Mouse (Mus musculus): ENCODE measurements around the gene Fstl1. TPM values are rescaled to one million over a fixed set of nuclear protein-coding genes. Genes with fewer than 3 reads are reported as not detected.

The Fstl1 gene
- polyA plus RNA-seq, 1 experiment = 84.0 TPM

DNA sequence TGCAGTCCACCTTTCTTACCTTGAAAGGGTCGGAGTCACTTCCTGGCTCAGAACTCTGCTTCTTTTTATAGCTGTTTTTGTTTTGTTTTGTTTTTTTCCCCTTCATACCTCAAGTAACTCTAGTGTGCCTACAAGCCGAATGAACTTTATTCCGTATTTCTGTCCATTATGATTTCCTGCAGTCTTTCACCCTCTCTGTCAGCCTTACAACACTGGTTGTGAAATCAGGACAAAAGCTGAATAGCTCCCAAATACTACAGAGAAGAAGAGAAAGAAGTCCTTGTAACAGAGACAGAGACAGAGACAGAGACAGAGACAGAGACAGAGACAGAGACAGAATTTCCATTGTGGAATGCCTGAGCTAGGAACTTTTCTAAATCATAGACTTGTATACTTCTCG lies 41.3 kb downstream of the Fstl1 start:
- no peak for DNase-seq (ENCODE audit: low read depth)

DNA sequence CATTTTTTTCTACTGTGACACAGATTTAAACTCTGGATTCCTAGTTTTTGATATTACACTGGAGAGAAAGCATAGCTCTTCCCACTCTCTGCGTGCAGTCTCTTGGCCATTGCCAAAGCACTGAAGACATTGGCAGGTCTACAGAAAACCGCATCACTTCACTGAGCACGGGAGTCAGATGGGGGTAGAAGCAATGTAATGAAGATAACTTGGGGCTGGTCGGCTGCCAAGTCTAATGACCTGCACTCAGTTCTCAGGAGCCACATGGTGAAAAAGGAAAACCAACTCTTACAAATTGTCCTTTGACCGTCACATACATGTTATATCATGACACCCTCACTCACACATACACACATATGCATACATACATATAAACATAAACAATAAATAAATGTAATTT lies 47.3 kb downstream of the Fstl1 start:
- no peak for DNase-seq (ENCODE audit: low read depth)

DNA sequence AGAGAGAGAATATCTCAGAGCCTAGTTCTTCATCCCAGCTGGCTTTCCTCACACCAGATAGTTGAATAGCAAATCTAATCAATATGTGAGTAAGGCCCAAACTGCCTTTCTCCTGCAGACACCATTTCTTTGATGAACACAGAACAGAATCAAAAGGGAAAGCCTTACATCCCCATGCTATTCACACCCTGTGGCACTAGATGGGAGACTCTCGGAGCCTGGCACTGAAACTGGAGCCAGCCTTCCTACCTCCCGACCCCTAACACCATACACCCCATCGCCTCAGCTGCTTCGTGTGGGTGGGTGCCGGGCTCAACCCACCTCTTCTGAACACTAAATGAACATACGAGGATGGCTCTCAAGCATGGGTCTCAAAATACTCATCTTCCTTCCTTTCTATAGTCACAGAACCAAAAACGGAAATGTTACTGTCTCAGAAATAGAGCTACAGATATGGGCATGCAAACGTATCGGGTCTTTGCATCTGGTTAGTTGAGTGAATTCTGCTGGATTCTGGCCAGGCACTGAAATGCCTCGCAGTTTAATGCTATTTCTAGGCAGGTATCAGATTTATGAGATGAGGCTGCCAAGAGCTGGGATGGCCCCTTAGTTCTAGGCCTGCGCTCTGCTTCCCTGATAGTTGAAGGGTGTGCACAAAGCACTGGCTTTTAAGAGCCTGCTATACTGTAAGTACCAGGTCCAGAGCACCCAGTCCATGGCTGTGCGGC lies 48.3 kb downstream of the Fstl1 start:
- DNase-seq (ENCODE audit: low read depth) = no peak

DNA sequence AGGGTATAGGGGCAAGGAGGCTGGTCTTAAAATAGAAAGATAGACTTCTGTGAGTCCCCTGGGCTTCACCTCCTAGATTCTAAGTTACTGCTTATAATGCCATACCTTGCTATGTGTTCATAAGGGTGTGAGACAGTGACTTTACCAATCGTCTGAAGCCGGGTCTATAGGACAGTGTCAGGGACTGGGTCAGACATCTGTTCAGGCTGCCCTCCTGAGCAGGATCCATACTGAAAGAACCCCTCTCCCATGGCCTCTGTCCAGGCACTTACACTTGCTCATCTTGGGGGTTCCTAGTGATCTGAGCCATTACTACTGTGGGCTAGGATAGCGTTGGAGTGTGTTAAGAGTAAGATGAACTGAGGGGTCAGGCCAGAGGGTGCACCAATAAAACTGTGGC lies 49.6 kb downstream of the Fstl1 start:
- DNase-seq (ENCODE audit: low read depth) = no peak

DNA sequence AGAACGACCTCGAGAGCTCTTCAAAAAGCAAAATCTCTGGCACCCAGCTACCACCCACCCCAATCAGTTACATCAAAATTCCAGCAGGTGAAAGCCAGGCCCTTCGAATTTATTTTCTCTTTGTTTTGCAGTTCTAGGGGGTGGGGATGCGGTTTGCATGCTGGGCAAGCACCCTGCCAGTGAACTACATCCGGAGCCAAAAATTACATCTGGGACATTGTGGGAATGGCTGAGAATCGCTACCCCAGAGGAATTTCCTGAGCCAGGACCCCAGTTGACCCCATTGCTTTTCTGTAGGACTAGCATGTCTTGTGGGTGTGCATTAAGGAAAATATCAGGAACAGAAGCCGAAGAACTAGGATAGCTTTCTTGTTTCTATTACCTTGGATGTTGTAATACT lies 54.4 kb downstream of the Fstl1 start:
- DNase-seq (ENCODE audit: low read depth) = no peak

DNA sequence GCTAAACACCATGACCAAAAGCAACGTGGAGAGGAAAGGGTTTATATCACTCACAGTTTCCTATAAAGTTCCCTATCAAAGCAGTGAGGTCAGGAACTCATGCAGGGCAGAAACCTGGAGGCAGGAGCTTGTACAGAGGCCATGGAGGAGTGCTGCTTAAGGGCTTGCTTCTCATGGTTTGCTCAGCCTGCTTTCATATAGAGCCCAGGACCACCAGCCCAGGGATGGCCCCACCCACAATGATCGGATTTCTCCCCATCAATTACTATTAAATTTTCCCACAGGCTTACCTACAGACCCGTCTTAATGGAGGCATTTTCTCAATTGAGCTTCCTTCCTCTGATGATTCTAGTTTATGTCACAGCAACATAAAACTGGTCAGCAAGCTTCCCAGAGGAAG lies 60.9 kb downstream of the Fstl1 start:
- DNase-seq (ENCODE audit: low read depth) = no peak

DNA sequence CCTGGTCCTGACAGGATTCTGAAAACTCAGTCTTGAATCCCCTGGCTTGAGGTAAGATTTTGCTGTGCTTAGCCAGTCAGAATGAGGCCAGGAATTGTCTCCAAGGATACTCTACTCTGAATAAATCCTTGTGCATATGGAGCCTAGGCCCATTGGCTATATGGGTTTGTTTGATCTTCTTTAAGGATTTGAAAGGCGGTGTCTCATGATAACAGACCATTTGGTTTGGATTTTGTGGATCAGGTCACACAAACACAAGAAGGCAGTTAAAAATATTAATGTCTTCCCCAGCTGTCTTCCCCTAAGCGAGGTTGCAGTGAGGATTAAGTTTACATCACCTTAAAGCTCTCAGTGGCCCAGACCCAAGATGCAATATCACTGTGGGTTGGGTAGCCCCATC lies 65.8 kb downstream of the Fstl1 start:
- no peak for DNase-seq (ENCODE audit: low read depth)

DNA sequence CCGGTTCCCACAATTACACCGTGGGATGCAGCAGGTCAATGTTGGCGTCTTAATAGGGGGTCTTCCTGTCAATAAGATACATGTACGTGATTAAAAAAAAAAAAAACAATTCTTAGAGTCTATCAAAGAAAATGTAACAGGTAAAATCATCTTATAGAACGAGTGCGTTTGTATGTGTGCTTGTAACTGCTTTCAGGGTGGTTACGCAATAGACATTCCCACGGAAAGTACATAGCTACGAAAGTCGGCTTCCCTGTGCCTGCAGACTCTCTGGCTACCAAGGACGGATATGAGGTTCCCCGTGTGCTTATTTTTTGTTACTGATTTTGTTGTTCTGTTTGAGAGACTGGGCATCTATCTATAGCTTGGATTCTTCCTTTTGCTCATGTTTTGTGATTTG lies 67.1 kb downstream of the Fstl1 start:
- DNase-seq (ENCODE audit: low read depth) = no peak

DNA sequence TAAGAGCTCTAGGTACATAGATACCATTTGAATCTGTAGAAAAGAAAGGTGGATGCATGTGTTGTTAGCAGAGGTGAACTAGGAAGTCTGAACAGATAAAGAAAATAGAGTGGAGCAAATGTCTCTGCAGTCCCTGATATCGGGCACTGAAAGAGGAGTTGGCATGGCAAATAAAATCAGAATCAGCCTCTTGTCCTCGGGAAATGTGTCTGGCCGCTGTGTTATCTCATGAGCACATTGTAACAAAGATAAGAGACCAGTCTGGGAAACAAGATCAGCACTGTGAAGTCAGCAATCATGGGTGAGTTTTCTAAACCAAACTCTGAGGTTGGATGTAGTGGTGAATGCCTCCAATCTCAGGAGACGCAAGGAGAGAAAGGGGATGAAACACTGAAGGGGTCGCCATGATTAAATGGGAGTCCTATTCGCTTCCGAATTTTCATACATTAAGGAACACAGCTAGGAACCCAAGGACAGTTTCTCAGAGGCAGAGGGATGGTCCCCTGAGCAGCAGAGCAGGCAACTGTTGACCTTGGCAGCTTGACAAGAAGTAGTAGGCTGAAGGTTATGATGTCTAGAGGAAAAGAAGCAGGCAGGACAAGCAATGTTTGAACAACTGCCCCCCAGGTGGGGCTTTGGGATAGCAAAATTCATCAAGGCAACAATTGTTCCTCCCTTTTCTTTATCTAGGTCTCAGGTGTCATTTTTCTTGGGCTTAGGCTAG lies 68.7 kb downstream of the Fstl1 start:
- DNase-seq (ENCODE audit: low read depth) = no peak

DNA sequence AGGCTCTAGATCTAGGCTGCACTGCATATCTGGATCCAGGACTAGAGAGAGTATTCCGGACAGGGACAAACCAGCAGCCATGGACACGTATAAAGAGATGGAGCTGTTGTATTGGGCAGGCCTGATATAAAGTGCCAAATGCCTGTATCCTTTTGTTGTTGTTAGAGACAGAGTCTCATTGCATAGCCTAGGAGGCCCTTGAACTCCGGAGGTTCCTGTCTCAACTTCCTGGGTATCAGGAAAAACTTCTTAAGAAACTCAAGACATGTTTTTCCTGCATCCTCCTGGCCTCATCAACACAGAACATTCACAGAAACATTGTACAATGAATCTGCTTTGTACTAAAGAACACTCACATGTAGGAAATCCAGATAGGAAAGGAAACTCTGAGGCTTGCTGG lies 70.4 kb downstream of the Fstl1 start:
- no peak for DNase-seq (ENCODE audit: low read depth)

DNA sequence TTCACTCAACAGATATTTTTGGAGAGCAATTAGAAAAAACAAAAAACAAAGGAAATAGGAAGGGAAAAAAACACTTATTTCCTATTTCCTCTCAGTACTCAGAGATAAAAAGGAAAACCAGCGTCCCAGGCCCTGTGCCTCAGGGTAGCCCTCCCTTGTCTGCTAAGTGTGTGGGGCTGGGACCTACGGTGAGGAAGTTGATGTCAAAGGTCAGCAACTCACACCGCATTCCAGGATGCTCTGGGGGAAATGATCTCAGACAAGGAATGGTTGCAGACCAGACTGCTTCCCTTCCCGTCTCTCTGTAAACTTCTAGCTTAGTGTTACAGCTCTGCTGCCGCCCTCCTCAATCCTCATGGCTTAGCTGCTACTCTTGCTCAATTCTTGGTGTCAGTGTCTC lies 74.7 kb downstream of the Fstl1 start:
- no peak for DNase-seq (ENCODE audit: low read depth)

DNA sequence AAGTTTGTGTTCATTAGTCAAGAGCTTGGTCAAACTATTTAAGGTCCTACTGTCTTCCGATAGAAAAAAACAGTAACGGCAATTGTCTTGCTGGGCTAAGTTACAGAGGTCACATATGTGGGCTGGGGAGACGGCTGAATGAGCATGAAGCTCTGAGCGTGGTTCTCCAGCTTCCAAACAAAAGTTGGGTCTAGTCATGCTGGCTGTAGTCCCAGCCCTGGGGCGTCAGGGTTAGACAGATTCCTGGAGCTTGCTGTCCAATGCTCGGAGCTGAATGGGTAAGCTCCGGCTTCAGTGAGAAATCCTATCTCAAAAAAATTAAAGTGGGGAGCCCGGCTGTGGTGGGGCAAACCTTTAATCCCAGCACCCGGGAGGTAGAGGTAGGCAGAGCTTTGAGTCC lies 76.6 kb downstream of the Fstl1 start:
- no peak for DNase-seq (ENCODE audit: low read depth)

DNA sequence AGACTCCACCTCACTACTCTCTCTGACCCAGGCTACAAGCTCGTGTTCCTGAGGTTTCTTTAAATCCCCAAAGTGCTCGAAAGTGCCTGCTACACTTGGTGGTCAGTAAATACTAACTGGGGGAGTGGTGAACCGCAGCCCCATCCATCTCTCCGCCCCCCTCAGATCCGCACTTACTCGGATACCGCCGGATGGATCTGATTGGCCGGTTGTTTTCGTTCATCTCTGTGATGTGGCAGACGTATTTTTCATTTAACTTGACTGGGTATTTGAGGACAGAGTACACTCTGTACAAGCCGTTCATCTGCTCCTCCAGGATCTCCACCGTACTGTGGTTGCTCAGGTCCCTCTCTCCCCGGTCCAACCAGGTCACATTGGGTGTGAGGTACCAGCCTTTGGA lies 77.4 kb downstream of the Fstl1 start:
- DNase-seq (ENCODE audit: low read depth) = no peak

DNA sequence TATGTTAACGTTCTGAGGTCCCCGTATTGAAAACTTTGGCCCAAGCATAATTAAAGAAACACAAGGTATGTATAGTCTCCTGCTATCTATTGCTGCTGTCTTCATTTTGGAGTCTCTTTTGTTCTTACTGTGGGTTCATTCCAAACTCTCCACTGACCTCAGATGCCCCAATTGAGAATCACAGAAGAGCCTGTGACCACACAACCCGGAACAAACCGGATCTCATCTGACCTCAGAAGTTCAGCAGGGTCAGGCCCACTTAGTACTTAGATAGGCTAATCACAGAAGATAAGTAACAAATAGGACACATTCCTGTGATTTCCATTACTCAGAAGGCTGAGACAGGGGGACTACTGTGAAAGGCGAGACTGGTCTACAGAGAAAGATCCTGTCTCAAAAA lies 77.9 kb downstream of the Fstl1 start:
- no peak for DNase-seq (ENCODE audit: low read depth)

DNA sequence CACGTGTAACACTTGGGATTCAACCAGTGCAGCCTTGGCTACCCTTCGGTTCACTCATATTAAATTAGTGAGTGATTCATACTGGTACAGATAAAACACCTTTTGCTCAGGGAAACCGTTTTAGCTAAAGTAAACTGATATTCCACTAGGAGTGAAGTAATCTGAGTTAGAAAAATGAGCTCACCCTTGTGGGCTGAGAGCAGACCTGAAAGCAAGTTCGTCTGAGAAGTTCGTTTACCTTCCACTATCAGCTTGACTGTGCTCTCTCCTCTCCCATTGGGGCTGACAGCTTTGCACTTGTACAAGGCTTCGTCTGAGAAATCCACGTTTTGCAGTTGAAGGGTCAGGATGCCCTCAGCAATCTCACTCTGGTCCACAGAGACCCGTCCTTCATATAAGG lies 78.9 kb downstream of the Fstl1 start:
- no peak for DNase-seq (ENCODE audit: low read depth)

DNA sequence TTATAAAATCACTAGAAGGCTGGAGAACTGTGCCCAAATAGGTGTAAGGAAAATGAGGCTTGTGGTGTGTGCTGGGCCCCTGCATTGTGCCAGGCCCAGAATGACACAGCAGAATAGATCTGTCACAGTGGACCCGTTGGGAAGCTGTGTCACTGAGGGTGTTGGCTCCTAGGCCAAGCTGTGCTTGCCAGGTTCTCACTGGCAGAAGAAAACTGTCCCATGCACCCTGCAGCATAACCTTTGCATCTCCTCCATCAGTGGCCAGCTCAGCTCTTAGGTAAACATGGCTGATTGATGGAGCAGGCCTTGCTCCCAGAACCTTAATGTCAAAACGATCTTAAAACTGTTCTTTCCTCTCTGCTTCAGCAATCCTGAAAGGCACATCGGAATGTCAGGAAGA lies 79.7 kb downstream of the Fstl1 start:
- no peak for DNase-seq (ENCODE audit: low read depth)

DNA sequence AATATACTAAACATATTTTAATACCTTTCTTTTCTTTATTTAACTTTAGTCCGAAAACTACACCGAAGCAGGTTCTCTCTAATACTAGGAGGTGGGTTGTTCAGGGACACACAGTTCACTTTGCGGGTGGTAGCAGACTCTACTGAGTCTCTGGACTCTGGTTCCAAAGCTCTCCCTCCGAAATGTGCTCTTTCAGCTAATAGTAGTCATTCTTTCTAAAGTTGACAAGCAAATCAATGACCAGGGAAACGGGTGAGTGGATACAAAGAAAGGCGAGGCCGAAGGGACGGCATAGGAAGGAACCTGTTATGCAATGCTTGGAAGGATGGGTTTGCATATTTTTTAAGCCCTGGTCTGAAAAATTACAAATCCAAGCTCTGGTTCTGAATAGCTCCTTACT lies 80.8 kb downstream of the Fstl1 start:
- DNase-seq (ENCODE audit: low read depth) = no peak

DNA sequence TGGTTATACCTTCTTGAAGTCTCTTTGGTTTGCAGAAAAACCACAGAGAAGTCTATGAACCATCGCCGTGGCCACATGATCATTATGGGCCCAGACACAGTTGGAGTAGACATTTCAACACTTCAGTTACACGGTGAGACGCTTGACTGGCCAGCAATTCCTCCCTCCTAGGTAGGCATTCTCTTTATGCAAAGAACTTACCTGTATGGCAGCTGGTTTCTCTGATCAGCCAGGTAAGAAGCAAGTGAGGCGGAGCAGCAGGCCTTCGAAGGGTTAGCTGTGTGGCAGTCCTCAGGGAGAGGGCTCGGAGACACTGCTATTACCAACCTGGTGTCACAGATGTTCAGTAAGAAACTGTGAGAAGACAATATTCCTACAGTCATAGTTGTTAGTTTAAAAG lies 83.5 kb downstream of the Fstl1 start:
- DNase-seq (ENCODE audit: low read depth) = no peak

DNA sequence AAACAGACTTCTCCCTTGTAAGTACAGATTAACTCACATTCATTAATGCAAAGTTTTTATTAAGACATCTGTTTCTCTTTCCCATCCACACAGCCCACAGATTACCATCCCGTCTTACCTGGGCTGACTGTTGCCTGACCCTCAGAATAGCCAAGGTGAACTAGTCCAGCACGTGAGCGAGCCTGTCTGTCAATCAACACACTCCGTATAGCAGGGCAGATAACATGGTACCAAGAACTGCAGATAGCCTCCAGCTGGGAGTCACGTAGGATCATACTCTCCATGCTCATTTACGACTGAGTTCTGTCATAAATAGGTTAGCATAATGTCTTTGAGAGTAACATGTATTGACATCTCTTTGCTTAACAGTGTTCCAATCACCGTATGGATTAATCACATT lies 84.4 kb downstream of the Fstl1 start, which contains the start of gene Gm36028:
TSS of gene Gm36028 (minus strand) at position 118 of the 400 bp plus-strand sequence.
- DNase-seq (ENCODE audit: low read depth) = no peak

DNA sequence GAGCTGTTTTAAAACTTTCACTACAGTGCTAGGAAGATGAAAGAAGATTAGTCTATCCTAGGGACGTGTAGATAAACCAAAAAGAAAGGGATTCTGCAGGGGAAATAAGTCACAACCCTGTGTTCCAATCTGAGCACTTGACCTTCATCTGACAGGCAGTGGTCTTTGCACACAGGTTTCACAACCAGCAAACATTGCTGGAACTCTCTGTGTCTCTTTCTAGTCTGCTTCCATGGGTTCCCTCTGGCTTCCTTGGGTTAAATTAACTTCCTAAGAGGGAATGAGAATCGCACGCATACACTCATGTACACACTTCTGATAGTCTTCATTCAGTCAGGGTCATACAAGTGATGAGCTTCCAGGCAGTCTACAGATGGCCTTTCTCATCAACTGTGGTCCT lies 87.2 kb downstream of the Fstl1 start:
- DNase-seq (ENCODE audit: low read depth) = no peak

DNA sequence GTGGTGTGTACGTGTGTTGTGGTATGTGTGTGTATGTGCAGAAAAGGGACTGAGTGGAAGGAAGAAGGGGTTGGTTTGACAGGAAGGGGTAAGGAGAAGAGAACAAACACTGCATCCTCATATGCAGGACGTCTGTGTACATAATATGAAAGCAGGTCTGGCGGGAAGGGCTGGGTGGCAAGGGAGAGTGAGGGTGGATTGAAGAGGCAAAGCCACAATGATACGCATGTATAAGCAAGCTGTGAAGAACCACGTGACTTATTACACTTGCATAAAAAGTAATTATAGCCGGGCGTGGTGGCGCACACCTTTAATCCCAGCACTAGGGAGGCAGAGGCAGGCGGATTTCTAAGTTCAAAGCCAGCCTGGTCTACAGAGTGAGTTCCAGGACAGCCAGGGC lies 89.2 kb downstream of the Fstl1 start:
- no peak for DNase-seq (ENCODE audit: low read depth)

DNA sequence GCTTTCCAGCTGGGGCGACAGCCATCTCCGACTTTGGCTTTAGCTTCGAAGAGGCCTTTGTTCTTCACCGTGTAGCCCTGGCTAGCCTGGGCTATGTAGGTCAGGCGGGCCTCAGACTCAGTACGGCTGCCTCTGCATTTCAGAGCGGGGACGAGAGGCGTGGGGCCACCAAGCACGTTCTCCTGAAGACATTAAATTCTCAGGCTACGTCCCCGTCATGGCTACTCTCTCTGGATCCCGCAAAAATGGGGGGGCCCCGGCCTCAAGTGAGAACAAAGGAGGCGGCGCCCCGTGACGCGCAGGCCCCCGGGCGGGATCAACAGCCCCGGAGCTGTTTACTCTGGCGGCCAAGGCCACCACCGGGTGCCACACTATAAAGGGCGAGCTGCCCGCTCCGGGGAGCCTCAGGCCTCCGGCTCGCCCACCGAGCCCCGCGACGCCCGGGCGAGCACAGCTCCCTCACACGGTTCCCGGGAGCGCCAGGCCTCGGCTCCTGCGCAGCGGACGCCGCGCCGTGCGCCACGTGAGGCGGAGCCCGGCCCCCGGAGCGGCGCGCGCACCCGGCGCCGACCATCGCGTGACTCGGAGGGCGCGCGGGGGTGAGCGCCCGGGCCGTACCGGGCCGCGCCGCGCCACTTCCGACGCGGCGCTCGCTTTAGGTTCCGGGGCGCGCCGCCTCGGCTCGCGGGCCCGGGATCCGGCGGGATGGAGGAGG lies 91.3 kb downstream of the Fstl1 start, which contains the start of gene Lrrc58:
TSS of gene Lrrc58 (plus strand) at position 599 of the 715 bp plus-strand sequence.
- no peak for DNase-seq (ENCODE audit: low read depth)

All from gonadal fat pad, adult 2 months (tissue).